Mouse (Mus musculus) megakaryocyte-erythroid progenitor cell, adult 5-6 weeks (primary cell): Measurements from ENCODE around the gene Sept9. TPM values are rescaled to one million over a fixed set of nuclear protein-coding genes. Genes with fewer than 3 reads are reported as not detected.
"Not testable (repeated sequence)": the region's sequence is repeated elsewhere in the genome, so short reads cannot be mapped to it uniquely, and the experiment has no call there.

Source experiments
- ATAC-seq: replicated peaks from 2 replicates; pipeline ENCODE4 v1.8.0; 2016; ENCODE audit warnings: mild to moderate bottlenecking, inconsistent platforms; ENCODE audit not compliant: severe bottlenecking, poor library complexity, low FRiP score, low TSS enrichment
- total RNA-seq, 2 experiments: library from RNA; stranded (forward) in 1 of 2; stranded (reverse) in 1 of 2; fragments of 200-1000, 215-1000 nt in 1 of 2; fragments of >200 nt in 1 of 2; fragmentation: Nextera tagmentation in 1 of 2; gene quantifications; 2 replicates each; pipeline ENCODE4 v1.2.3; 2014 to 2017

Gene Sept9
- total RNA-seq, 2 experiments from 2014 or later, result 46.9 to 60.5 TPM

DNA sequence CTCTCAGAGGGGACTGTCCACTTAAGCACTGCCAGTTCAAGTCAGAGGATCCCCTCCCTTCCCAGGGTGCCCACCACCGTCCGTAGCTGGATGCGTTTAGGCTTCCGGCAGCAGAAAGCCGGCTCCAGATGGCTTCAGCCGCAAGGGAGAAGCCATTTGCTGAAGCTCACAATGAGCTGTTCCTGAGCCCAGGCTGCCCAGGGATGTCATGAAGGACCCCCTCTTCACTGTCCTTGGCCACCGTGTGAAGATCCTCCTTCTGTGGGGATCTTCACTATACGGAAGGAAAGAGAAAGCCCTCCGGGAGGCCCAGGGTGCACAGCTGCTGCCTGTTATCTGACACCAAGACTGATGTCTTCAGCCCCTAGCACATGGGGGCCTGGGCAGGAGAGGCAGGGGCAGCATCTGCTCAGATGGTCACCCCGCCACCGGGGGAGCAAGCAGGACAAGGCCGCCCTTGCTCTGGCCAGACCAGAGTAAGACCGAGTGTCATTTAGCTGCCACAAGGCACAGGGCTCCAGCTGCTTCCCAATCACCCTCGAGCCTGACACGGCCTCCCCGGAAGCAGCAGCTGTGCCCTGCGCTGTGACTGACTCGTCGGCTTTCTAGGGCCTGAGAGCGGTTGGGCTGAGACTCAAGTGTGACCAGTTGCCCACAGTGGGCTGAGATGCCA, 118.1 kb downstream of the Sept9 start:
- no peak for ATAC-seq

DNA sequence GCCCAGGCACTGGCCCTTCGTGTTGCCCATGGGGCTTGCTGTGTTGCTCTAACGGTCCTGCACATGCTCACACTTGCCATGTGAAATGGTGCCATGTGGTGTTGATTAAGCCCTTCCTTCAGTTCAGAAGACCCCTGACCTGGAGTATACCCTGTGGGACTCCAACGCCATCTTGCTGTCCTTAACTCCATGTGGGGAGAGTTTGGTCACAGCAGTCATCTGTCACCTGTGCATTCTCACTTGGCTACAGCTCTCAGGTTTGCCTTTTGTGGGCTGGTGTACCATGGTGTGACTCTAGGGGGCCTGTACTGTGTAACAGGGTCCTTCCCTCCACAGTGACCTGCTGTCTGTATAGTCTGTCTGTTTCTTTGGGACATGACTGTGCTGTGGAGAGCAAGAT, 118.7 kb downstream of the Sept9 start:
- ATAC-seq, result no peak

DNA sequence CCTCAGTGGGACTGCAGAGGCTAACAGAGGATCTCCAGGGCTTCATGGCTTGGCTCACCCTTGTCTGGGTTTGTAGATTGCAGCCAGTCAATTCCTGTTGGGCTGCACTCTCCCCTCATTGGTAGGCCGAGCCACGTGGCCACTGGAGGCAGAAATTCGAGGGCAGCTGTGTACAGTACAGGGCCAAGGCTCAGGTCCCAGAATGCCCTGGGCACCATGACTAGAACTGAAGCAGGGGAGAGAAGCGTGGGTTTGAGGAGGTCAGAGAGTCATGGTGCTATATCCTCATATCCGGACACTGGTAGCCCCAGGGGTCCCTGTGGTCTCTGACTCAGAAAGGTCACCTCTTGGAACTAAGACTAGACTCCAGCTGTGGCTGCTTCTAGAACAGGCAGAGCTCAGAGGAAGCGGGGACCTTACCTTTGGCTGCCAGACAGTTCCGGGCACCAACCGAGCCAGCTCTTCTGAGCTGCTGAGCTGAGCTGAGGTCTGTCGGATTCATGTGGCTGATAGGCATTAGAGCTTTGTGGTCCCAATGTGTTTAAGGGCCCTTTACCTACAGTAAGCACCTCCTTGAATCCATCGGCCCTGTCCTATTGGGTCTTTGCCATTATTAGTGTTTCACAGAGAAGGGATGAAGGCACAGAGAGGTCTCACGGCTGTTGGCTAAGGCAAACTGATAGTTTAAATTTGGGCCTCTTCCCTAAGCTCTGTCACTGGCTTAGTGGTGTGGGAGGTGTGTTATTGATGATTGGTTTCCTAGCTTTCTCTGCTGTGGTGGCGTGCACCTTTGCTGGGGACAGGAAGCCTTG, 119.5 kb downstream of the Sept9 start:
- ATAC-seq, result peak; percentile 40

DNA sequence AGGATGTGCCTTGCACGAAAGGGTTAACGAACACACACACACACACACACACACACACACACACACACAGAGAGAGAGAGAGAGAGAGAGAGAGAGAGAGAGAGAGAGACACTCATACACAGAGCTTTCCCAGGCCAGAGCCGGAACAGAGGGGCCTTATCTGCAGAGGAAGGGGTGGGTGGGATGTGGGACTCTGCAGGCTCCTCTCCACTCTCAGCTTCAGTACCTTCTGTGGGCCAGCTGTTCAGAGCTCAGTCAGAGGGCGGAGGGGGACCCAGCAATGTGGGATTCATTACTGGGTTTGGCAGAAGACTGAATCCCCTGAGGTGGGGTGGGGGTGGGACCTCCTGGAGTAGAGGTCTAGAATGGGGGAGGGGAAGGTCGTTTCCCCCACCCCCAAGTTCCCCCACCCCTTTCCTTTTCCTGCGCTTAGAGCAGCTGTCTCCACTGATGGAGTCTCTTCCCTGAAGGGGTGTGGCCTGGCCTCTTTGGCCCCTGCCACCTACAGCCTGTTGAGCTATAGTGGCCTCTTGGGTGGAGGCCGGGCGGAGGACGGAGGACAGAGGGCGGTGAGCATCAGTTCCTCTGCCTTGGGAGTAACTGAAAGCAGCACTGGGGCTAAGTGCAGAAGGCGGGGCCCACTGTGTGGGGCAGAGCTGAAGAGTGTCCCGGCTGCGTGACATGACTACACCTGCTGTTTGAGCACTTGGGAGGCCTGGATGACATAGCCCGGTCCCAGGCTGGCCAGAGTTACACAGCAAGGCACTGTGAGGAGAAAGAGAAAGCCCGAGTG, 120.3 kb downstream of the Sept9 start:
- peak; percentile 23 for ATAC-seq

DNA sequence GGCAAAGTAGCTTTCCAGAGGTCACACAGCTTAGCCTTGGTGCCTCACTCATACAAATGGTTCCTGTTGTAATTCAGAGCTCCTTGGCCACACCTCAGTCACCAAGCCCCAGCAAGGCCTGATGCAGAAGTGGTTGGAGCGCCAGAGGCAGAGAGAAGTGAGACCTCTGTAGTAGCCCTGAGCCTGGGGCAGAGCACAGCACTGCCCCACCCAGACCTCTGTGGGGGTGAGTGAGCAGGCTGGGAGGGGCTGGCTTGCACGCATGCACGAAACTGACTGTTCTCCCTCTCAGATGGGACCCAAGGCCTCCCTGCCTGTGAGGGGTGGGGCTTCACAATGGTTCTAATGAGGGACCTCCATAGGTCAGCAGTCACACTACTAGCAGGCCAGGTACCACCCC, 121.0 kb downstream of the Sept9 start:
- ATAC-seq, result 0 out of 2 replicates have a peak, but pooled peaks have one; percentile 9

DNA sequence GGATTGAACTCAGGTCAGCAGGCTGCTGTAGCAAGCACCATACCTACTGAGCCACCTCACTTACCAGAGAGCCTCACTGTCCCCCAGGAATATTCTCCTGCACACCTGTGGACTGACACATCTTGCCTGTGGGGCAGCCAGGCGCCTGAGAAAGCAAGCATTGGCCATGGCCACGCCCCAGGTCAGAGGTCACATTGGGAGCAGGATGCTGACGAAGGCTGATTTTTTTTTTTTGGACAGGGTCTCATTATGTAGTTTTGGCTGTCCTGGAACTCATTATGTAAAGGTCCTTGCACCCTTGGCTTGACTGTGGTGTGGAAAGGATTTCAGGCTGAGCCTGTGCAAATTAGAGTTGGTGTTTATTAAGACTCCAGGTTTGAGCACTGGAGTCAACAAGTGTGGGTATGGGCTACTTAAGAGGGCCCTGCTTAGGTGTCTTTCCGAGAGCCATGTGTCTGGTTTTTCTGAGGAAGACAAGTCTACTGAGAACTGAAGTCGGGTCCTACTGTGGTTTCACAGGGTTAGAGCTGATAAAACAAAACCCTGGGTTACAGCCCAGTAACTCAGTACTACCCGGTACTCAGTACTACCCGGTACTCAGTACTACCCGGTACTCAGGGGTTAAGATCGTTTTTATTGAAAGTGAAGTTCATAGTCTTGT, 122.0 kb downstream of the Sept9 start:
- no peak for ATAC-seq

DNA sequence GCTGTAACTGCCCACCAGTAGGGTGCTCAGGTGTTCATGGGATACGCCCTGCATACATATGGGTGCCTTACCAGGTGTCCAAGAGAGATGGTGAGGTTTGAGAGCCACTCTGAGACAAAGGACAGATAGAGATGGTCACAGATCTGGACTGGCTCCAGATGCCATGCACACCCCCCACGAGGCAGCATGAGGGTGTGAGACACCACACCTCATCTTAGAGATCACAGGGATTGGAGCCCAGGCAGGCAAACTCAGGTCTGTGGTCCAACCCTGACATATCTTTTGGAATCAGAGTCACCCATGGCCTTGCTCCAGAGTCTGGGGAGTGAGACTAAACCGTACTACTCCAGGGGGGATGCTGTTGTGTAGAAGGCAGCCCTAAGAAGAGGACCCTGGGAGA, 122.8 kb downstream of the Sept9 start:
- ATAC-seq, result 0 out of 2 replicates have a peak, but pooled peaks have one; percentile 5

DNA sequence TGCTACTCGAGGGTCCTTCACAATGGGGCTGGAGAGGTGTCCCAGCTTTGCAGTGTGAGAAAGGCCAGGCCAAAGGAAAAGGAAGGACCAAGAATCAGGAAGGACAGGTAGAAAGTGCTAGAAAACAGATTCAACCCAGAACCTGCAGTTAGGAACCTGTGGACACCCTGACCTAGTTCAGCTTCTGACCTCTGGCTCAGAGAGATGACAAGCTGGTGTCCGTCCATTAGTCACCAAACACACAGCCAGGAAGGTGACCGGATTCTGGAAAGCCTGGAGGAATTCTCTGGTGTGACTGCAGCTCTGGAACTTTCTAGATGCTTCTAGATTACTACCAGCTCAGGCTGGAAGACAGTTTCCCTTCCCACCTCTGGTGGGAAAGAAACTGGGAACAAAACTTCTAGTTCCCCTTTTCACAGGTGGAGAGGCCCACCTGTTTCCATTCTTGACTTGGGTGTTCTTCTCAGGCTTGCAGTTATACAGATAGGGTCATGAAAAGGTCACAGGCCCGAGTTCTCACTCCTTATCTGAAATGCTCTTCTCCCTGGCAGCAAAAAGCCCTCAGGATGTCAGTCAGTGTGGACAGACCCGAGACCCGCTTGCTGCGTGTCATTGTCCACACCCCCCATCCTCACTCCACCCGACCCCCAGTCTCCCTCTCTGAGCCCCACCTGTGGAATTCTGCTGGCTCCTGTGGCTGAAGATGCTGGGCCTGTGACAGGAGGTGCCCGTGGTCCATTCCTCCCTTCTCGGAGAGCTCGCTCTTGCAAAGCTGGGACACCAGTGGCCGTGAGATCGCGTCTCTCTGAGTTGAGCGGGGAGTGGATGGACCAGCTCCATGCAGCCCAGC, 123.5 kb downstream of the Sept9 start:
- ATAC-seq, result no peak

DNA sequence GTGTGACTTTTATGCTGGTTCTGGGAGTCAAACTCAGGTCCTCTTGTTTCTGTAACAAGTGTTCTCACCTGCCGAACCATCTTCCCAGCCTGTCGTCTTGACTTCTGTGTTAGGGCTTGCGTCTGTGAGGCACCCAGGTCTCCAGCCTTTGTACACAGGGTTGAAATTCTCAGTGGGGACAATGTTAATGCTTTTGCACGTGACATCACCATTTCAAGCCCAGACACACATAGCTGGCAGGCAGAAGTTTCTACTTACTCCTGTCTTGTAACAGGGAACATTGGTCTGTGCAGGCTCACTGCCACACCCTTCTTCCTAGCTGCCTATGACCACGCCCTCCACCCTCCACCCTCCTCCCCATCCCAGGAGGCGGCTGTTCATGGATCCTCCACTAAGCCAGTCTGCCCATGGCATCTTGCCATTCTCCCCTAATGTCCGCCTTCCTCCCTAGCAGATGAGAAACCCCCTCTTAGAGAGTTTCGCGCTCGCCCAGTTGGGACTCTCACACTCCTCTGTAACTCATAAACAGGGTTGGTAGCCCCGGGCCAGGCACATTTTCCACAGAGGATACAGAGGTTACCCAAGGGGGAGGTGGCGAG, 124.6 kb downstream of the Sept9 start:
- ATAC-seq, result no peak

DNA sequence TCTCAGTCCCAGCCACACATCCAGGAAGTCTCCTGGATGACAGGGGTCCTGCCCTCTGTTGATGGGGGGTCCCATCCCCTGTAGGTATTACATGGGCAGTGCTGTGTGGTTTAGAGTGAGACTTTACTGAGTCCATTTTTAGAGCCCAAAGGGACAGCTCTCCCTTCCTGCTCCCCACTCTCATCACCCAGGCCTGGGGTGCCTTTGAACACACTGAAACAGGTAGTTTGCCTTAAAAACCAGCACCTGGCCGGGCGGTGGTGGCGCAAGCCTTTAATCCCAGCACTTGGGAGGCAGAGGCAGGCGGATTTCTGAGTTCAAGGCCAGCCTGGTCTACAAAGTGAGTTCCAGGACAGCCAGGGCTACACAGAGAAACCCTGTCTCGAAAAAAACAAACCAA, 125.3 kb downstream of the Sept9 start:
- ATAC-seq, result not testable (repeated sequence)

DNA sequence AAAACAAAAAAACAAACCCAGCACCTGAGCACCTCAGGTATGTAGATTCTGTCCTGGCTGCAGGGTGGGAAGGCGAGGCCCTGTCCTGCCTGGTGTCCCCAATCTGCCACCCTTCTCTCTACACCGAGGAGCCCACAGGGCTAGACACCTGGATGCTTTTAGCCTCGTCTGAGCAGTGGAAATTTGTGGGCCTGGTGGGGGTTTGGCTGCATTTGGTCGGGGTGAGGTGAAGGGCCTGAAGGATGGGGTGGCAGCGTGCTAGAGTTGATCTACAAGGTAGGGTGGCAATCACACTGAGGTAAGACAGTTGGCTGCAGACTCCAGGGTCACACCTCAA, 125.6 kb downstream of the Sept9 start:
- ATAC-seq, result no peak

DNA sequence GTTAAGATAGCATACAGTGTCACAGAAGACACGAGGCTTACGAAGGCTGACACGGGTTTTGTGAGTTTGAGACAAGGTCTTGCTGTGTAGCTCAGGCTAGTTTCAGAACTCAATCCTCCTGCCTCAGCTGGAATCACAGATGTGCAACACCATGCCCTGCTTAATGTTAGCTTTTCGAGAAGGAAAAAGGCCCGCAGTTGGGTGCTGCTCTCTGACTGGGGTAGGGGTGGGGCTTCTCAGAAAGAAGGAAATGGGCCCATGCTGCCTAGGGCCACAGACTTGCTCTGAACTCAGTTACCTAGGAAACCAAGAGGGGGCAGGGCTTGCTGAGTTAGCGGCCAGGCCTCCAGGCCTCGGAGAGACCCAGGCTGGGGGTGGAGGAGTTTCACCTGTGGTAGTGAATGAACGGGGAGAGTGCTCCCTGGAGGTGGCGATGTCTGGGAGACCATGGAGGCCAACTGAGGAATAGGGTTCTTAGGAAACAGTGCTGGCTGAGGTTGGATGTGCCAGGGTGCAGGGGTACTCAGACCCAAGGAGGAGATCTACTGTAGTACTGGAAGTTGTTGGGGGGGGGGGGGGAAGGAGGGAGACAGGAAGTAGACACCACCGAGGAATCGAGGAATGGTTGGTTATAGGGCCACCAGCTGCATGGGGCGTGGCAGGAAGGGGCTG, 126.1 kb downstream of the Sept9 start:
- ATAC-seq, result no peak

DNA sequence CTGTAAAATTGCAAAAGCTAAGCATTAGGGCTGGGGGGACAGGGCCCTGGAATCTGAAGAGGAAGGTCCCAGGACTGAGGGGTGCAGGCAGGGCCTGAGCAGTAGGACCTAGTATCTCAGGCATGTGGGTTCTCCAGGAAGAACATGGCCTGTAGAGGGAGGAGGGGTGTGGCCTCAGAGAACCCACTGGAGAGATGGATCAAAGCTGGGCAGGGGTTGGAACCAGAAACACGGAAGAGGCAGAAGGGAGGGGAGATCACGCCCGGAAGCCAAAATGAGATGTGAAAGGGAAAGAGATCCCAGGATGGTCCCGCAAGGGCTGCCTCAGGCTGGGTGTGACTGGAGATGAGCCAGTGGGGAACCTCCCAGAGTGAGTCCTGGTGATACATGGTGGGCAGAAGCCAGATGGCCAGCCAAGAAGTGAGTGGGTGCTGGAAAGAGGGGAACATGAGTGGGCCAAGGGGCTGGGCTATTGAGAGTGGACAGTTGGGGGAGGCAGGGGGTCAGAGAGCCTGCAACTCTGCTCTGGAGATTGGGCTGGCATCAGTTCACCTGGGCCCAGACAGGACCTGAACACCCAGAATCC, 126.8 kb downstream of the Sept9 start:
- ATAC-seq, result no peak

DNA sequence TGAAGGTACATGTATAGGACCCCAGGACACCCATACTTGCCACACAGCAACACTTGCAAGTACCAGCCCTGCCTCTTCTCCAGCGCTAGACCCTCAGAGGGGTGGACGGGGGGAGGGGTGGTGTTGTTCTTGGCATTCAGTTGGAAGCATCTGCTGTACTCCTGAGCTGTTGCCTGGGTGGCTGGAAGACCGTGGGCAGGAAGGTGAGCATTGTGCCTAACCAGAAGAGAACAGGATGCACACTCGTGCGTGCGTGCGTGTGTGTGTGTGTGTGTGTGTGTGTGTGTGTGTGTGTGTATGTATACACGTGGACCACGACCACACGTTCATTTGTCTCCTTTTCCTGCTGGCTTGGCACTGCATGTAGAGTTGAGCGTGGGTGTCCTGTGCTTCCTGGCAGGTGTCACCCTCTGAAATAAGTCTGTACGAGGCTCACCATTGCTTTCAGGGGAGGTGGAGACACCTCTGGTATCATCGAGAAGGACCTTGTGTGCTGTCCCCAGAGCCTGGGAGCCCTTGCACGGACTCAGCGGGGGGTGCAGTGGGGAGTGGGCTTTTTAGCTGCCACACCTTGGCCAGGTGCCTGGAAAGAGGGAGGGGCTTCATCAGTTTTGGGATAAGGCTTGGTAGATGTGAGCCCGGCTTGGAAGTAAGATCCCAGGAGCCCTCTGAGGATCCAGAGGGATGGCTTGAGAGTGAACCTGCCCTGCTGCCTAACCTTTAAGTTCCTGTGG, 127.6 kb downstream of the Sept9 start:
- ATAC-seq, result no peak

DNA sequence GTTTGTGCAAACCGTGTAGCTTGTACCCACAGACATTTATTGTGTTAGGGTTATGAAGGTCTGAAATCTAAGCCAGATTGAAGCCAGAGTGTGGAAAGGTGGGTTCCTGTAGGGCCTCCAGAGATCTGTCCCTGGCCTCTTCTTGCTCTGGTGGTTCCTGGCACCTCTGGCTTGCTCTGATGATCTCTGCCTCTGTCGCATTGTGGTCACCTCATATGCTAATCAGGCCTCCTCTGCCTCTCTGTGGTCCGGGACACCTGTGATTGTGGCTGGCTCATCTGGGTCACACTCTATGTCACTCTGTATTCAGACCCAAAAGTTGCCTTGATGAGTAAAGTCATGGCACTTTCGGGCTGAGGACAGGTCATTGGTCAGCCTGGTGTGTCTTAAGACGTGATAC, 128.2 kb downstream of the Sept9 start:
- ATAC-seq, result no peak

DNA sequence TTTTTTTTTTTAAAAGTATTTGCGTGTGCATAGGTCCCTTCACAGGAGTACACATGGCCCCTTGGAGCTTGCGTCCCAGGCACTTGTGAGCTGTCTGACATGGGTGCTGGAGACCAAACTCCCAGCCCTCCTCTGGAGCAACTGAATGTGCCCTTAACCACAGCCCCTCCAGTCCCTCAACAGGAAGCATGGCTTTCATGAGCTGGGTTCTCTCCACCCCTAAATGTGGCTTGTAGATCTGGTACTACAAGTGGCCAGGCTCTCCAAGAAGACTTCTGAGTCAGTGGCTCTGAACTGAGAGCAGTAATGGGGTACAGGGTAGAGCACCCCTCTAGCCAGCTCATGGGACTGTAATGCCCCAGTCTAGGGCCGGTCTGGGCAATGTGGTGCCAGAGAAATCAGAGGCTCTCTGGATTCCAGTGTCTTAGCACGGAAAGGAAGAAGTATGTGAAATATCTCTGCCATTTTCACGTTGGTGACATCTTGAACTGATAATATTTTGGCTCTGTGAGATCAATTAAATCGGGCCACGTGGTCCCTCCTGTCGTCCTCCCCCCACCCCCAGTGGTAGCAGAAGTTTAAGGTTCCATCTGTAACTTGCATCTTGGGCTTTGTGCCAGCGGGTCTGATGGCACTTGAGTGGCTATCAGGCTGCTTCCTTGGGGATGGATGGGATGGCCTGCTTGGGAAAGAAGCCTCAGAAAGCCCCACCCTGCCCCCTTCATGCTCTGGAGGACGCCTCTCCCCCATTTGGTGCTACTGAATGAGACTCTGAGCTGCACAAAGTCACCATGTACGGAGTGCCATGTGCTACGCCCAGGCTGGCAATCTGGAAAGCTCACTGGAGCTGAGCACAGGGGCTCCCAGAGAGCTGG, 130.9 kb downstream of the Sept9 start:
- no peak for ATAC-seq
